9 mouse cellular contexts compared by ENCODE assay signal in genomic region chr3:79221296-79222191, GRCm38 (mm10).
DNase-seq lines count a peak whose midpoint lies in the region; ATAC-seq lines count a peak whose summit lies in the region.
"Had no signal": no experiment of that assay in that cellular context is flagged by ENCODE, and none has a peak within 500 bp of the region (broad histone marks: within the 10 kb centered on the region; RNA-seq: fewer than 3 reads in every experiment).

No protein-coding gene starts in this region.

- no peak overlapping the region for H3K9ac ChIP-seq in forebrain, embryonic 14.5 days (ENCODE audit: low read length)
- no peak overlapping the region for H3K9ac ChIP-seq in hindbrain, embryonic 11.5 days (ENCODE audit: low read depth, low read length)

- no peak overlapping the region for H3K4me2 ChIP-seq in forebrain, embryonic 14.5 days (ENCODE audit: low read length)
- no peak overlapping the region for H3K4me2 ChIP-seq in hindbrain, embryonic 11.5 days (replicated peaks; ENCODE audit: low read depth, low read length)

- H3K27ac ChIP-seq in forebrain, embryonic 14.5 days (ENCODE audit: low read depth, low read length) = no peak overlapping the region
- no peak overlapping the region for H3K27ac ChIP-seq in hindbrain, embryonic 11.5 days (ENCODE audit: low read depth, low read length)
- H3K27ac ChIP-seq: macrophage had no signal

- no peak overlapping the region for H3K4me3 ChIP-seq in forebrain, embryonic 14.5 days (ENCODE audit: low read depth, low read length)
- no peak overlapping the region for H3K4me3 ChIP-seq in hindbrain, embryonic 11.5 days (ENCODE audit: low read depth, low read length)

- H3K4me1 ChIP-seq in forebrain, embryonic 14.5 days (ENCODE audit: control insufficient read depth, insufficient read depth, low read length) = peaks cover 16% of the 10 kb centered on the region
- peaks cover 4% of the 10 kb centered on the region; the same call in 1 of the 2 replicates for H3K4me1 ChIP-seq in hindbrain, embryonic 11.5 days (replicated peaks; ENCODE audit: control insufficient read depth, insufficient read depth, low read length)

- WGBS in forebrain, embryonic 14.5 days = 34% methylated on average over 9 of the region's 9 CpGs
- WGBS in hindbrain, embryonic 11.5 days = 38% methylated on average over 9 of the region's 9 CpGs

- peak; percentile 36 for DNase-seq in ovary, postnatal 36 days (ENCODE audit: low spot score)
- DNase-seq in ovary, adult 18-20 months (ENCODE audit: low spot score) = no peak
- DNase-seq in c-Kit-positive CD71-positive TER-119-positive erythroid progenitor cells, embryonic 14.5 days (ENCODE audit: low spot score) = peak; percentile 60
- peak; percentile 83 for DNase-seq in forebrain, embryonic 14.5 days (ENCODE audit: low spot score)
- DNase-seq in hindbrain, embryonic 11.5 days (ENCODE audit: low spot score) = peak; percentile 82
- DNase-seq in layer of hippocampus, adult 9-10 months (ENCODE audit: low spot score) = peak; percentile 70
- peak; percentile 66 for DNase-seq in right cerebral cortex, postnatal 14 days

- ATAC-seq in forebrain, embryonic 14.5 days = peak; percentile 67
- peak; percentile 56; the same call in 1 of the 2 replicates for ATAC-seq in hindbrain, embryonic 11.5 days (ENCODE audit: low FRiP score)
- ATAC-seq in megakaryocyte, adult 5-6 weeks (ENCODE audit: poor library complexity, severe bottlenecking) = peak; percentile 89

- no peaks in the 10 kb centered on the region for H3K36me3 ChIP-seq in forebrain, embryonic 14.5 days (ENCODE audit: control insufficient read depth, insufficient read depth, low read length)
- no peaks in the 10 kb centered on the region for H3K36me3 ChIP-seq in hindbrain, embryonic 11.5 days (ENCODE audit: control insufficient read depth, insufficient read depth, low read length)

- H3K9me3 ChIP-seq in forebrain, embryonic 14.5 days (replicated peaks; ENCODE audit: control insufficient read depth, low read length) = no peaks in the 10 kb centered on the region
- H3K9me3 ChIP-seq in hindbrain, embryonic 11.5 days (ENCODE audit: control insufficient read depth, low read length) = no peaks in the 10 kb centered on the region

- no peaks in the 10 kb centered on the region for H3K27me3 ChIP-seq in forebrain, embryonic 14.5 days (replicated peaks; ENCODE audit: control insufficient read depth, insufficient read depth, low read length)
- no peaks in the 10 kb centered on the region for H3K27me3 ChIP-seq in hindbrain, embryonic 11.5 days (ENCODE audit: control insufficient read depth, insufficient read depth, low read length)
